8 mouse cellular contexts compared by ENCODE assay signal in genomic region chr14:57910501-57911068, GRCm38 (mm10). TPM values are rescaled to one million over a fixed set of nuclear protein-coding genes. Genes with fewer than 3 reads are reported as not detected.
DNase-seq lines count a peak whose midpoint lies in the region; ATAC-seq and TF ChIP-seq lines count a peak whose summit lies in the region.

No protein-coding gene starts in this region.

- TF ChIP-seq EP300 in MEL (IDR thresholded peaks at IDR 0.05; ENCODE audit: low read depth in 1 of 2, low read length in 2 of 2) = peak in 1 of 2 experiments; percentile 51; a peak in 2 of 4 replicates

- TF ChIP-seq RAD21 in MEL (IDR thresholded peaks at IDR 0.05; ENCODE audit: low read depth, low read length) = peak; percentile 98

- WGBS in forebrain, embryonic 16.5 days = 18% methylated on average over 26 of the region's 26 CpGs
- 18% methylated on average over 26 of the region's 26 CpGs for WGBS in lung, embryonic 15.5 days
- WGBS in olfactory bulb, adult 2 months = 16% methylated on average over 26 of the region's 26 CpGs

- peak; percentile 51 to 98 (median 89) for TF ChIP-seq CTCF in MEL (IDR thresholded peaks at IDR 0.05 in 2 of 3, conservative IDR thresholded peaks at IDR 0.05 in 1 of 3; ENCODE audit: control insufficient read depth in 1 of 3, insufficient read depth in 1 of 3, low read depth in 2 of 3, low read length in 3 of 3, poor library complexity in 1 of 3, severe bottlenecking in 1 of 3)
- peak; percentile 85 for TF ChIP-seq CTCF in layer of hippocampus, adult 2 months (conservative IDR thresholded peaks at IDR 0.05)
- TF ChIP-seq CTCF in olfactory bulb, adult 2 months (IDR thresholded peaks at IDR 0.05; ENCODE audit: insufficient read depth, low read depth, low read length) = peak; percentile 72

- H3K4me1 ChIP-seq in MEL (ENCODE audit: control insufficient read depth in 1 of 2, insufficient read depth in 2 of 2, low read length in 2 of 2) = peaks cover 17 to 19% of the 10 kb centered on the region in 2 experiments
- H3K4me1 ChIP-seq in forebrain, embryonic 16.5 days (replicated peaks; ENCODE audit: control insufficient read depth, insufficient read depth, low read length) = peaks cover 3% of the 10 kb centered on the region; the same call in 1 of the 2 replicates
- peaks cover 9% of the 10 kb centered on the region; the same call in 1 of the 2 replicates for H3K4me1 ChIP-seq in lung, embryonic 15.5 days
- peaks cover 5% of the 10 kb centered on the region; the same call in 1 of the 2 replicates for H3K4me1 ChIP-seq in olfactory bulb, adult 2 months (ENCODE audit: control insufficient read depth, insufficient read depth, low read length)

- DNase-seq in MEL (ENCODE audit: low read depth, low spot score) = peak; percentile 95
- DNase-seq in cerebellum, adult 18-20 months = peak; percentile 84 to 88
- peak; percentile 87 to 89 for DNase-seq in heart, postnatal 36 days
- peak; percentile 82 to 85 for DNase-seq in layer of hippocampus, adult 2 months (ENCODE audit: low spot score in 2 of 2)
- peak; percentile 66 to 80 for DNase-seq in thymus, adult 18-20 months

- no peaks in the 10 kb centered on the region for H3K9me3 ChIP-seq in MEL (replicated peaks; ENCODE audit: insufficient read depth, low read length)
- H3K9me3 ChIP-seq in forebrain, embryonic 16.5 days (ENCODE audit: control insufficient read depth, low read length) = no peaks in the 10 kb centered on the region
- no peaks in the 10 kb centered on the region for H3K9me3 ChIP-seq in lung, embryonic 15.5 days

- H3K79me2 ChIP-seq in MEL (ENCODE audit: control insufficient read depth, insufficient read depth, low read length, poor library complexity) = no peaks in the 10 kb centered on the region

- H3K4me3 ChIP-seq in MEL (ENCODE audit: control insufficient read depth in 1 of 2, insufficient read depth in 1 of 2, low read depth in 2 of 2, low read length in 2 of 2) = peak overlapping the region; percentile 50 to 59
- peak overlapping the region; percentile 37 for H3K4me3 ChIP-seq in forebrain, embryonic 16.5 days (replicated peaks; ENCODE audit: low read length)
- peak overlapping the region; percentile 53 for H3K4me3 ChIP-seq in layer of hippocampus, adult 2 months
- H3K4me3 ChIP-seq in lung, embryonic 15.5 days = peak overlapping the region; percentile 23
- H3K4me3 ChIP-seq in olfactory bulb, adult 2 months (ENCODE audit: insufficient read depth, low read depth, low read length) = peak overlapping the region; percentile 32

- intact Hi-C loops in heart, postnatal 36 days (cut with DNase I) = loop anchor here (1.0 to 10.0 kb wide), 5 partner anchors 83 to 1204 kb away; partner anchors contain the start of genes Mrpl57 and Ska3

- TF ChIP-seq POLR2A in MEL (IDR thresholded peaks at IDR 0.05; ENCODE audit: control insufficient read depth in 1 of 2, insufficient read depth in 1 of 2, low read depth in 1 of 2, low read length in 2 of 2, poor library complexity in 1 of 2) = peak in 1 of 2 experiments; percentile 55; a peak in 1 of 4 replicates
- no peak for TF ChIP-seq POLR2A in olfactory bulb, adult 2 months (IDR thresholded peaks at IDR 0.05; ENCODE audit: insufficient read depth, low read depth, low read length)

- H3K27ac ChIP-seq in MEL (ENCODE audit: control insufficient read depth, low read depth, low read length) = peak overlapping the region; percentile 59
- peak overlapping the region; percentile 23; the same call in 1 of the 2 replicates for H3K27ac ChIP-seq in forebrain, embryonic 16.5 days (ENCODE audit: low read length)
- peak overlapping the region; percentile 65; the same call in 1 of the 2 replicates for H3K27ac ChIP-seq in layer of hippocampus, adult 2 months
- H3K27ac ChIP-seq in lung, embryonic 15.5 days = no peak overlapping the region
- no peak overlapping the region for H3K27ac ChIP-seq in olfactory bulb, adult 2 months (ENCODE audit: insufficient read depth, low read depth, low read length)

- H3K9ac ChIP-seq in MEL (ENCODE audit: control insufficient read depth, low read depth, low read length, poor library complexity, severe bottlenecking) = peak overlapping the region; percentile 66
- H3K9ac ChIP-seq in forebrain, embryonic 16.5 days (replicated peaks; ENCODE audit: low read depth, low read length) = peak overlapping the region; percentile 70
- H3K9ac ChIP-seq in lung, embryonic 15.5 days = peak overlapping the region; percentile 26

- peaks cover 0 to 8% of the 10 kb centered on the region in 2 experiments; a peak in 2 of 4 replicates for H3K36me3 ChIP-seq in MEL (ENCODE audit: control insufficient read depth in 1 of 2, insufficient read depth in 2 of 2, low read length in 2 of 2)
- no peaks in the 10 kb centered on the region for H3K36me3 ChIP-seq in forebrain, embryonic 16.5 days (ENCODE audit: control insufficient read depth, insufficient read depth)
- no peaks in the 10 kb centered on the region for H3K36me3 ChIP-seq in lung, embryonic 15.5 days

- peak overlapping the region; percentile 60 for H3K4me2 ChIP-seq in forebrain, embryonic 16.5 days (ENCODE audit: low read length)
- H3K4me2 ChIP-seq in lung, embryonic 15.5 days = peak overlapping the region; percentile 56

- ATAC-seq in forebrain, embryonic 16.5 days = peak; percentile 91
- ATAC-seq in lung, embryonic 15.5 days (ENCODE audit: borderline replicate concordance, extremely low read depth, low FRiP score, low TSS enrichment) = peak; percentile 92

- no peaks in the 10 kb centered on the region for H3K27me3 ChIP-seq in MEL (ENCODE audit: control insufficient read depth in 1 of 2, insufficient read depth in 2 of 2, low read length in 2 of 2)
- no peaks in the 10 kb centered on the region for H3K27me3 ChIP-seq in forebrain, embryonic 16.5 days (replicated peaks; ENCODE audit: control insufficient read depth, insufficient read depth, low read length)
- no peaks in the 10 kb centered on the region for H3K27me3 ChIP-seq in lung, embryonic 15.5 days

TF ChIP-seq in MEL, 35 proteins besides CTCF, POLR2A, EP300 and RAD21 (continues in another document):
- TF ChIP-seq CHD1 (IDR thresholded peaks at IDR 0.05; ENCODE audit: low read depth, low read length) (no peak), SIN3A (IDR thresholded peaks at IDR 0.05; ENCODE audit: low read length) (peak; percentile 95), TCF12 (IDR thresholded peaks at IDR 0.05; ENCODE audit: low read depth, low read length) (no peak), E2F4 (IDR thresholded peaks at IDR 0.05; ENCODE audit: borderline replicate concordance, low read depth, low read length) (no peak), UBTF (IDR thresholded peaks at IDR 0.05; ENCODE audit: borderline replicate concordance, insufficient read depth, low read depth, low read length) (no peak), JUND (IDR thresholded peaks at IDR 0.05; ENCODE audit: low read depth, low read length) (no peak), ETS1 (IDR thresholded peaks at IDR 0.05; ENCODE audit: low read depth, low read length) (peak; percentile 37; the same call in 1 of the 2 replicates), RCOR1 (IDR thresholded peaks at IDR 0.05; ENCODE audit: low read depth, low read length) (no peak), MYC (IDR thresholded peaks at IDR 0.05; ENCODE audit: low read depth, low read length) (peak; percentile 85; the same call in 1 of the 2 replicates), GABPA (IDR thresholded peaks at IDR 0.05; ENCODE audit: low read depth, low read length) (no peak), GATA1 (IDR thresholded peaks at IDR 0.05; ENCODE audit: low read depth, low read length) (no peak), MAZ (IDR thresholded peaks at IDR 0.05; ENCODE audit: low read depth, low read length) (0 out of 2 replicates have a peak, but pooled peaks have one; percentile 32), USF1 (IDR thresholded peaks at IDR 0.05; ENCODE audit: low read depth, low read length) (no peak), POLR2AphosphoS5 (IDR thresholded peaks at IDR 0.05; ENCODE audit: borderline replicate concordance, low read depth, low read length) (no peak), ZC3H11A (IDR thresholded peaks at IDR 0.05; ENCODE audit: low read depth, low read length) (peak; percentile 93), BHLHE40 (IDR thresholded peaks at IDR 0.05; ENCODE audit: borderline replicate concordance, low read depth, low read length) (0 out of 2 replicates have a peak, but pooled peaks have one; percentile 16), NRF1 (IDR thresholded peaks at IDR 0.05; ENCODE audit: insufficient read depth, low read depth, low read length, poor library complexity, severe bottlenecking) (0 out of 2 replicates have a peak, but pooled peaks have one; percentile 26), MXI1 (IDR thresholded peaks at IDR 0.05; ENCODE audit: low read depth, low read length) (peak; percentile 97), HCFC1 (IDR thresholded peaks at IDR 0.05; ENCODE audit: low read depth, low read length) (peak; percentile 59; the same call in 1 of the 2 replicates), KAT2A (conservative IDR thresholded peaks at IDR 0.05; ENCODE audit: low read depth, low read length) (no peak), TAL1 (IDR thresholded peaks at IDR 0.05; ENCODE audit: low read length) (no peak), MAX (IDR thresholded peaks at IDR 0.05; ENCODE audit: low read length) (peak; percentile 74), TBP (IDR thresholded peaks at IDR 0.05; ENCODE audit: low read depth, low read length) (no peak), MEF2A (IDR thresholded peaks at IDR 0.05; ENCODE audit: extremely low read depth, insufficient replicate concordance, low read depth, low read length, poor library complexity, severe bottlenecking) (no peak), MAFK (IDR thresholded peaks at IDR 0.05; ENCODE audit: borderline replicate concordance, low read depth, low read length) (no peak; the same call in 1 of the 2 replicates), USF2 (IDR thresholded peaks at IDR 0.05; ENCODE audit: borderline replicate concordance in 1 of 2, insufficient read depth in 1 of 2, low read depth in 1 of 2, low read length in 2 of 2) (no peak), SMC3 (IDR thresholded peaks at IDR 0.05; ENCODE audit: low read depth, low read length) (peak; percentile 96), NELFE (IDR thresholded peaks at IDR 0.05; ENCODE audit: low read depth, low read length) (peak; percentile 52; the same call in 1 of the 2 replicates)

RNA-seq across cellular contexts. Expression of gene Zdhhc20, which starts 20.5 kb away (rescaled TPM):
- total RNA-seq in MEL (2012; rRNA removed) = 4.6 and 5.9 TPM in 2 replicates
- polyA plus RNA-seq in MEL (2012; ENCODE audit: insufficient read depth in 1 of 2, insufficient read length in 2 of 2, low read depth in 1 of 2, low replicate concordance in 2 of 2, missing spikeins in 1 of 2) = 10 to 100 TPM in 1 of 2 experiments, not detected in 1; 11.4 TPM
- 46.7 and 51.0 TPM in 2 replicates for polyA plus RNA-seq in forebrain, embryonic 16.5 days (2015; fragmentation: Nextera tagmentation; extraction: Ambion mirVana)
- total RNA-seq in heart, postnatal 36 days (2021) = 1 to 10 TPM; 8.3 to 10.0 TPM
- 10 to 100 TPM; 40.0 to 41.7 TPM for total RNA-seq in layer of hippocampus, adult 2 months (2021)
- polyA plus RNA-seq in lung, embryonic 15.5 days (2015; fragmentation: Nextera tagmentation; extraction: Ambion mirVana) = 72.3 and 76.7 TPM in 2 replicates
- polyA plus RNA-seq in olfactory bulb, adult 2 months (2012; ENCODE audit: insufficient read depth, insufficient read length, low replicate concordance, missing spikeins) = not detected in 2 replicates

Comparison
In these comparisons a context has a peak if more than half of its experiments do, and no peak if none do; other contexts are left out.
1. H3K27ac ChIP-seq: peak in MEL (single experiment), forebrain, embryonic 16.5 days (single experiment) and layer of hippocampus, adult 2 months (single experiment); none in lung, embryonic 15.5 days (single experiment) and olfactory bulb, adult 2 months (single experiment).
2. Peak in every context shown above with its lines, with median percentiles within 50 percentile points of each other: DNase-seq, H3K4me3 ChIP-seq, H3K9ac ChIP-seq and CTCF ChIP-seq.